Comparison of ENCODE assay signal across 8 mouse cellular contexts in the genomic region with DNA sequence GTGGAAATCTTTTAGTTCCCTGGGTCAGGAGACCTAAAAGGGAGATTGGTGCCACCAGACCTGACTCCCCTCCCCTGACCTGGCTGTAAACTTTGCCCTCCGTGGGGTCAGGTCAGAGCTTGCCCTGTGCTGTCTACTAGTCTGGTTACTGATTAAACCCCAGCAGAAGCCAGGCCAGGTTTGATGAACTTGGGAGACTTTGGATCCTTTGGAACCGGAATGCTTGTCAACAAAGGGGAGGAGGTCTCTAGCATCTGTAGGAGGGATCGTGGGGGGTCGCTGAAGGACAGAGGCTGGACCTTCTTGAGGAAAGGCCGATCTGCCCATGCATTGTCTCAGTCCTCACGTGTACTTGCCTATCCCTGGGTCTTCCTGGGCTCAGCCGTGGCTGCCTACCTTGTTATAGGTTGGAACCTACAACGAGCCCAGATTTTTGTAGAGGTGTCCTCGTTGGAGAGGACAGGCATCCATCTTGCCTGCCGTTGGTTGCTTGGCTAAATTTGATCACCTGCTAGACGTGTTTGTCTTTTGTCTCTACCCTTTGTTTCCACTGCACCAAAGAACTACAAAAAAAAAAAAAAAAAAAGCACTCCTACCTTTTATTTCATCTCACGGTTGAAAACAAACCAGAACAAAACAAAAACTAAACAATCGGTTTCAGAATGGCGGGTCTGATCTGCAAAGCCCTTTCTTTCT. TPM values are rescaled to one million over a fixed set of nuclear protein-coding genes. Genes with fewer than 3 reads are reported as not detected.
DNase-seq lines count a peak whose midpoint lies in the region; ATAC-seq and TF ChIP-seq lines count a peak whose summit lies in the region.

No protein-coding gene starts in this region.

- no peak for DNase-seq in thymus, adult 2 months
- no peak for DNase-seq in thymus, postnatal 0 days (ENCODE audit: low spot score)
- no peak for DNase-seq in ovary, postnatal 36 days (ENCODE audit: low spot score)
- no peak for DNase-seq in urinary bladder, adult 18-20 months (ENCODE audit: low spot score in 2 of 2)
- DNase-seq in heart, adult 8-10 months (ENCODE audit: low spot score) = no peak
- DNase-seq in heart, adult 2 months = no peak

- H3K27me3 ChIP-seq in thymus, adult 2 months (ENCODE audit: control insufficient read depth, insufficient read depth, low read length) = no peaks in the 10 kb centered on the region
- H3K27me3 ChIP-seq in intestine, embryonic 15.5 days (replicated peaks) = no peaks in the 10 kb centered on the region
- no peaks in the 10 kb centered on the region for H3K27me3 ChIP-seq in liver, embryonic 15.5 days
- H3K27me3 ChIP-seq in heart, adult 2 months (ENCODE audit: control insufficient read depth, insufficient read depth, low read length) = no peaks in the 10 kb centered on the region

- WGBS in thymus, adult 2 months = 61% methylated on average over 14 of the region's 14 CpGs
- 30% methylated on average over 14 of the region's 14 CpGs for WGBS in intestine, embryonic 15.5 days
- WGBS in liver, embryonic 15.5 days (ENCODE audit: insufficient replicate concordance) = 63% methylated on average over 14 of the region's 14 CpGs
- WGBS in heart, adult 2 months = 48% methylated on average over 14 of the region's 14 CpGs

- TF ChIP-seq EP300 in heart, adult 2 months (IDR thresholded peaks at IDR 0.05; ENCODE audit: insufficient read depth, low read depth, low read length) = no peak

- ATAC-seq in intestine, embryonic 15.5 days = no peak
- ATAC-seq in liver, embryonic 15.5 days (ENCODE audit: insufficient read depth) = no peak

- no peaks in the 10 kb centered on the region for H3K9me3 ChIP-seq in intestine, embryonic 15.5 days
- no peaks in the 10 kb centered on the region for H3K9me3 ChIP-seq in liver, embryonic 15.5 days (replicated peaks)

- peak overlapping the region; percentile 96; the same call in 1 of the 2 replicates for H3K9ac ChIP-seq in intestine, embryonic 15.5 days
- 0 out of 2 replicates have a peak overlapping the region, but pooled peaks have one; percentile 95 for H3K9ac ChIP-seq in liver, embryonic 15.5 days
- H3K9ac ChIP-seq in heart, adult 2 months (ENCODE audit: low read depth, low read length) = no peak overlapping the region

- peak overlapping the region; percentile 11; the same call in 1 of the 2 replicates for H3K4me3 ChIP-seq in thymus, adult 2 months (ENCODE audit: control insufficient read depth, insufficient read depth, low read length)
- H3K4me3 ChIP-seq in intestine, embryonic 15.5 days (replicated peaks) = peak overlapping the region; percentile 93
- H3K4me3 ChIP-seq in liver, embryonic 15.5 days (replicated peaks) = peak overlapping the region; percentile 94
- no peak overlapping the region for H3K4me3 ChIP-seq in heart, adult 2 months

- H3K4me1 ChIP-seq in thymus, adult 2 months (replicated peaks; ENCODE audit: control insufficient read depth, insufficient read depth, low read length) = peaks cover 57% of the 10 kb centered on the region
- H3K4me1 ChIP-seq in intestine, embryonic 15.5 days (replicated peaks) = peaks cover 57% of the 10 kb centered on the region
- peaks cover 79% of the 10 kb centered on the region for H3K4me1 ChIP-seq in liver, embryonic 15.5 days (replicated peaks)
- peaks cover 16% of the 10 kb centered on the region for H3K4me1 ChIP-seq in heart, adult 2 months (ENCODE audit: control insufficient read depth, insufficient read depth, low read length)

- H3K4me2 ChIP-seq in intestine, embryonic 15.5 days (replicated peaks) = peak overlapping the region; percentile 75
- H3K4me2 ChIP-seq in liver, embryonic 15.5 days = peak overlapping the region; percentile 85

- no peaks in the 10 kb centered on the region for H3K36me3 ChIP-seq in thymus, adult 2 months (ENCODE audit: control insufficient read depth, insufficient read depth, low read length)
- H3K36me3 ChIP-seq in intestine, embryonic 15.5 days = no peaks in the 10 kb centered on the region
- no peaks in the 10 kb centered on the region for H3K36me3 ChIP-seq in liver, embryonic 15.5 days (replicated peaks)
- H3K36me3 ChIP-seq in heart, adult 2 months (ENCODE audit: control insufficient read depth, insufficient read depth, low read length) = no peaks in the 10 kb centered on the region

- intact Hi-C loops in heart, adult 2 months (cut with DNase I) = no loop called here

- no peak for TF ChIP-seq POLR2A in thymus, adult 2 months (IDR thresholded peaks at IDR 0.05; ENCODE audit: control insufficient read depth, extremely low read depth, insufficient read depth, low read length, poor library complexity)
- no peak for TF ChIP-seq POLR2A in heart, adult 2 months (IDR thresholded peaks at IDR 0.05; ENCODE audit: insufficient read depth, low read depth, low read length)

- H3K79me2 ChIP-seq in heart, adult 2 months (replicated peaks; ENCODE audit: control insufficient read depth, insufficient read depth, low read length) = 0 out of 2 replicates have a peak, but pooled peaks cover 2% of the 10 kb centered on the region

- peak overlapping the region; percentile 58; the same call in 1 of the 2 replicates for H3K27ac ChIP-seq in thymus, adult 2 months (ENCODE audit: control insufficient read depth, insufficient read depth, low read length)
- H3K27ac ChIP-seq in intestine, embryonic 15.5 days = peak overlapping the region; percentile 79
- H3K27ac ChIP-seq in liver, embryonic 15.5 days (replicated peaks) = peak overlapping the region; percentile 87
- H3K27ac ChIP-seq in heart, adult 2 months = no peak overlapping the region; the same call in 1 of the 2 replicates

- TF ChIP-seq CTCF in thymus, adult 2 months (IDR thresholded peaks at IDR 0.05; ENCODE audit: borderline replicate concordance, control insufficient read depth, extremely low read depth, insufficient read depth, low read length, poor library complexity) = no peak
- TF ChIP-seq CTCF in heart, adult 2 months (IDR thresholded peaks at IDR 0.05) = no peak

RNA-seq across cellular contexts. Expression of gene Cmip, which starts 3.5 kb away (rescaled TPM):
- 103 and 134 TPM in 2 replicates for polyA plus RNA-seq in thymus, adult 2 months (2012; rRNA removed)
- 31.9 and 39.9 TPM in 2 replicates for polyA plus RNA-seq in thymus, postnatal 0 days (2015; fragmentation: Nextera tagmentation; extraction: Ambion mirVana)
- polyA plus RNA-seq in intestine, embryonic 15.5 days (2015; fragmentation: Nextera tagmentation; extraction: Ambion mirVana) = 25.4 and 29.2 TPM in 2 replicates
- polyA plus RNA-seq in liver, embryonic 15.5 days (2015; fragmentation: Nextera tagmentation; extraction: Ambion mirVana) = 11.5 and 15.7 TPM in 2 replicates
- total RNA-seq in heart, adult 8-10 months (2022) = 10 to 100 TPM; 14.4 to 20.4 (median 16.3) TPM
- 10 to 100 TPM; 20.1 to 20.8 TPM for total RNA-seq in heart, adult 2 months (2021)
- 11.8 and 13.6 TPM in 2 replicates for polyA plus RNA-seq in heart, adult 2 months (2012; rRNA removed)
